Mouse (Mus musculus): ENCODE data around the gene Dpp3. TPM values are rescaled to one million over a fixed set of nuclear protein-coding genes. Genes with fewer than 3 reads are reported as not detected.

Gene Dpp3
- polyA plus RNA-seq, 1 experiment from 2014 or later = 71.8 TPM

GRCm38 (mm10) chr19:4937444-4938310 is 9.6 kb upstream of the Dpp3 start:
- Histone ChIP-seq H3K27ac (replicated peaks in 1 of 2; ENCODE audit: control insufficient read depth in 1 of 2, insufficient read depth in 1 of 2, low read depth in 2 of 2, low read length in 2 of 2) (no peak overlapping the region), H3K4me1 (ENCODE audit: control insufficient read depth in 2 of 2, insufficient read depth in 2 of 2, low read length in 2 of 2) (peaks cover 0 to 6% of the 10 kb centered on the region in 2 experiments; a peak in 3 of 4 replicates), H3K9ac (ENCODE audit: low read length) (no peak overlapping the region), H3K36me3 (ENCODE audit: control insufficient read depth, insufficient read depth, low read length) (no peaks in the 10 kb centered on the region), H3K9me3 (ENCODE audit: control insufficient read depth, low read length) (no peaks in the 10 kb centered on the region), H3K4me2 (ENCODE audit: low read length) (no peak overlapping the region), H3K27me3 (ENCODE audit: control insufficient read depth, insufficient read depth, low read length) (peaks cover 24% of the 10 kb centered on the region), H3K4me3 (ENCODE audit: control insufficient read depth in 1 of 2, insufficient read depth in 1 of 2, low read depth in 1 of 2, low read length in 2 of 2) (no peak overlapping the region)
- WGBS = 77% methylated on average over 17 of the region's 17 CpGs
- ATAC-seq (ENCODE audit: insufficient number of reproducible peaks, insufficient read depth, low FRiP score, low read depth) = no peak

GRCm38 (mm10) chr19:4936896-4937295 is 8.8 kb upstream of the Dpp3 start:
- no peaks in the 10 kb centered on the region for H3K4me1 ChIP-seq (ENCODE audit: control insufficient read depth in 2 of 2, insufficient read depth in 2 of 2, low read length in 2 of 2)
- no peak overlapping the region for H3K4me3 ChIP-seq (ENCODE audit: control insufficient read depth in 1 of 2, insufficient read depth in 1 of 2, low read depth in 1 of 2, low read length in 2 of 2)
- no peak overlapping the region for H3K4me2 ChIP-seq (ENCODE audit: low read length)
- peaks cover 17% of the 10 kb centered on the region for H3K27me3 ChIP-seq (ENCODE audit: control insufficient read depth, insufficient read depth, low read length)
- no peak overlapping the region for H3K27ac ChIP-seq (replicated peaks in 1 of 2; ENCODE audit: control insufficient read depth in 1 of 2, insufficient read depth in 1 of 2, low read depth in 2 of 2, low read length in 2 of 2)
- H3K36me3 ChIP-seq (ENCODE audit: control insufficient read depth, insufficient read depth, low read length) = no peaks in the 10 kb centered on the region
- H3K9me3 ChIP-seq (ENCODE audit: control insufficient read depth, low read length) = no peaks in the 10 kb centered on the region
- no peak for ATAC-seq (ENCODE audit: insufficient number of reproducible peaks, insufficient read depth, low FRiP score, low read depth)
- no peak overlapping the region for H3K9ac ChIP-seq (ENCODE audit: low read length)
- WGBS = 74% methylated on average over 2 of the region's 2 CpGs

GRCm38 (mm10) chr19:4928781-4929180 is 694 bp upstream of the Dpp3 start:
- no peaks in the 10 kb centered on the region for H3K9me3 ChIP-seq (ENCODE audit: control insufficient read depth, low read length)
- peak overlapping the region in 1 of 2 experiments; percentile 34; a peak in 1 of 4 replicates for H3K27ac ChIP-seq (replicated peaks in 1 of 2; ENCODE audit: control insufficient read depth in 1 of 2, insufficient read depth in 1 of 2, low read depth in 2 of 2, low read length in 2 of 2)
- peaks cover 8 to 12% of the 10 kb centered on the region in 2 experiments for H3K4me1 ChIP-seq (ENCODE audit: control insufficient read depth in 2 of 2, insufficient read depth in 2 of 2, low read length in 2 of 2)
- 65% methylated on average over 5 of the region's 5 CpGs for WGBS
- H3K27me3 ChIP-seq (ENCODE audit: control insufficient read depth, insufficient read depth, low read length) = 0 out of 2 replicates have a peak, but pooled peaks cover 2% of the 10 kb centered on the region
- ATAC-seq (ENCODE audit: insufficient number of reproducible peaks, insufficient read depth, low FRiP score, low read depth) = no peak
- peak overlapping the region in 1 of 2 experiments; percentile 64; a peak in 1 of 4 replicates for H3K4me3 ChIP-seq (ENCODE audit: control insufficient read depth in 1 of 2, insufficient read depth in 1 of 2, low read depth in 1 of 2, low read length in 2 of 2)
- H3K36me3 ChIP-seq (ENCODE audit: control insufficient read depth, insufficient read depth, low read length) = peaks cover 18% of the 10 kb centered on the region
- peak overlapping the region; percentile 74 for H3K9ac ChIP-seq (ENCODE audit: low read length)
- H3K4me2 ChIP-seq (ENCODE audit: low read length) = peak overlapping the region; percentile 66

GRCm38 (mm10) chr19:4925121-4925860 is 2.8 kb downstream of the Dpp3 start:
- H3K4me2 ChIP-seq (ENCODE audit: low read length) = no peak overlapping the region
- H3K27me3 ChIP-seq (ENCODE audit: control insufficient read depth, insufficient read depth, low read length) = no peaks in the 10 kb centered on the region
- H3K27ac ChIP-seq (replicated peaks in 1 of 2; ENCODE audit: control insufficient read depth in 1 of 2, insufficient read depth in 1 of 2, low read depth in 2 of 2, low read length in 2 of 2) = no peak overlapping the region
- H3K36me3 ChIP-seq (ENCODE audit: control insufficient read depth, insufficient read depth, low read length) = peaks cover 53% of the 10 kb centered on the region
- WGBS = 96% methylated on average over 11 of the region's 11 CpGs
- peaks cover 8 to 12% of the 10 kb centered on the region in 2 experiments for H3K4me1 ChIP-seq (ENCODE audit: control insufficient read depth in 2 of 2, insufficient read depth in 2 of 2, low read length in 2 of 2)
- no peaks in the 10 kb centered on the region for H3K9me3 ChIP-seq (ENCODE audit: control insufficient read depth, low read length)
- ATAC-seq (ENCODE audit: insufficient number of reproducible peaks, insufficient read depth, low FRiP score, low read depth) = no peak
- no peak overlapping the region for H3K4me3 ChIP-seq (ENCODE audit: control insufficient read depth in 1 of 2, insufficient read depth in 1 of 2, low read depth in 1 of 2, low read length in 2 of 2)
- no peak overlapping the region for H3K9ac ChIP-seq (ENCODE audit: low read length)

- Histone ChIP-seq H3K4me2 (ENCODE audit: low read length) (no peak overlapping the region), H3K4me1 (ENCODE audit: control insufficient read depth in 2 of 2, insufficient read depth in 2 of 2, low read length in 2 of 2) (no peaks in the 10 kb centered on the region), H3K9me3 (ENCODE audit: control insufficient read depth, low read length) (no peaks in the 10 kb centered on the region), H3K9ac (ENCODE audit: low read length) (no peak overlapping the region), H3K36me3 (ENCODE audit: control insufficient read depth, insufficient read depth, low read length) (peaks cover 96% of the 10 kb centered on the region), H3K27ac (replicated peaks in 1 of 2; ENCODE audit: control insufficient read depth in 1 of 2, insufficient read depth in 1 of 2, low read depth in 2 of 2, low read length in 2 of 2) (no peak overlapping the region), H3K4me3 (ENCODE audit: control insufficient read depth in 1 of 2, insufficient read depth in 1 of 2, low read depth in 1 of 2, low read length in 2 of 2) (no peak overlapping the region), H3K27me3 (ENCODE audit: control insufficient read depth, insufficient read depth, low read length) (no peaks in the 10 kb centered on the region)
- no peak for ATAC-seq (ENCODE audit: insufficient number of reproducible peaks, insufficient read depth, low FRiP score, low read depth)
- WGBS = 85% methylated on average over 6 of the region's 6 CpGs
Measured at GRCm38 (mm10) chr19:4919652-4920051, 8.4 kb downstream of the Dpp3 start.

- no peak for ATAC-seq (ENCODE audit: insufficient number of reproducible peaks, insufficient read depth, low FRiP score, low read depth)
- WGBS = 84% methylated on average over 10 of the region's 10 CpGs
- Histone ChIP-seq H3K4me2 (ENCODE audit: low read length) (no peak overlapping the region), H3K9me3 (ENCODE audit: control insufficient read depth, low read length) (no peaks in the 10 kb centered on the region), H3K27me3 (ENCODE audit: control insufficient read depth, insufficient read depth, low read length) (no peaks in the 10 kb centered on the region), H3K4me1 (ENCODE audit: control insufficient read depth in 2 of 2, insufficient read depth in 2 of 2, low read length in 2 of 2) (no peaks in the 10 kb centered on the region), H3K27ac (replicated peaks in 1 of 2; ENCODE audit: control insufficient read depth in 1 of 2, insufficient read depth in 1 of 2, low read depth in 2 of 2, low read length in 2 of 2) (no peak overlapping the region), H3K9ac (ENCODE audit: low read length) (no peak overlapping the region), H3K36me3 (ENCODE audit: control insufficient read depth, insufficient read depth, low read length) (peaks cover 99% of the 10 kb centered on the region), H3K4me3 (ENCODE audit: control insufficient read depth in 1 of 2, insufficient read depth in 1 of 2, low read depth in 1 of 2, low read length in 2 of 2) (no peak overlapping the region)
Measured at GRCm38 (mm10) chr19:4916827-4917226, 11.3 kb downstream of the Dpp3 start.

GRCm38 (mm10) chr19:4915924-4916603 is 12.0 kb downstream of the Dpp3 start:
- Histone ChIP-seq H3K27me3 (ENCODE audit: control insufficient read depth, insufficient read depth, low read length) (no peaks in the 10 kb centered on the region), H3K9me3 (ENCODE audit: control insufficient read depth, low read length) (no peaks in the 10 kb centered on the region), H3K4me1 (ENCODE audit: control insufficient read depth in 2 of 2, insufficient read depth in 2 of 2, low read length in 2 of 2) (no peaks in the 10 kb centered on the region), H3K4me3 (ENCODE audit: control insufficient read depth in 1 of 2, insufficient read depth in 1 of 2, low read depth in 1 of 2, low read length in 2 of 2) (no peak overlapping the region), H3K27ac (replicated peaks in 1 of 2; ENCODE audit: control insufficient read depth in 1 of 2, insufficient read depth in 1 of 2, low read depth in 2 of 2, low read length in 2 of 2) (no peak overlapping the region), H3K36me3 (ENCODE audit: control insufficient read depth, insufficient read depth, low read length) (peaks cover 99% of the 10 kb centered on the region), H3K9ac (ENCODE audit: low read length) (no peak overlapping the region), H3K4me2 (ENCODE audit: low read length) (no peak overlapping the region)
- no peak for ATAC-seq (ENCODE audit: insufficient number of reproducible peaks, insufficient read depth, low FRiP score, low read depth)
- 94% methylated on average over 15 of the region's 15 CpGs for WGBS

Measured in heart, embryonic 14.5 days (tissue).